Mouse (Mus musculus) heart, adult 2 months (tissue): ENCODE data around the gene Vwce.

Experiments
- EP300 ChIP-seq: fragments of 200-500 bp; IDR thresholded peaks from 2 replicates; pipeline ENCODE4 v1.6.1; 2011; ENCODE audit warnings: low read depth, low read length, control low read depth; ENCODE audit not compliant: insufficient read depth
- POLR2A ChIP-seq: fragments of 200-500 bp; IDR thresholded peaks from 2 replicates; pipeline ENCODE4 v1.6.1; 2011; ENCODE audit warnings: mild to moderate bottlenecking, low read depth, low read length, control low read depth; ENCODE audit not compliant: insufficient read depth

DNA sequence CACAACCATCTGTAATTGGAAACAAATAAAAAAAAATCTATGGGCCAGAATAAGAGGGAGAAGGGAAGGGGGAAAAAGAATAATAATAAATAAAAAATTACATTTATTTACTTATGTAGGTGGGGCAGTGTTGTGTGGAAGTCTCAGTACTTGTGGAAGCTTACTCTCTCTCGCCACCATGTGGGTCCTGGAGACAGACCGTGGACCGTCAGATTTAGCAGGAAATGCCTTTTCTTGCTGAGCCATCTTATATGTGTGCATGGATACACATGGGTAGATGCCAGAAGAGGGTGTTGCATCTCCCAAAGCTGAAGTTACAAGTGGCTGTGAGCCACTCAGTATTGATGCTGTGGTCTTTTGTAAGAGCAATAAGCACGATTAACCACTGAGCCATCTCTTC lies 47.6 kb downstream of the Vwce start:
- TF ChIP-seq POLR2A (no peak), EP300 (no peak)
